Mouse (Mus musculus) kidney, adult 2 months (tissue): ENCODE data around the gene Actc1.

Experiments
- CTCF ChIP-seq: fragments of 200-500 bp; conservative IDR thresholded peaks from 2 replicates; pipeline ENCODE4 v1.5.1; 2011; ENCODE audit warnings: low read depth, mild to moderate bottlenecking, control low read depth, low read length, moderate library complexity, mixed read lengths; ENCODE audit not compliant: insufficient read depth, insufficient read length
- POLR2A ChIP-seq: fragments of 200-500 bp; IDR thresholded peaks from one replicate; pipeline ENCODE4 v1.6.1; 2011; ENCODE audit warnings: low read depth, low read length, control low read depth

DNA sequence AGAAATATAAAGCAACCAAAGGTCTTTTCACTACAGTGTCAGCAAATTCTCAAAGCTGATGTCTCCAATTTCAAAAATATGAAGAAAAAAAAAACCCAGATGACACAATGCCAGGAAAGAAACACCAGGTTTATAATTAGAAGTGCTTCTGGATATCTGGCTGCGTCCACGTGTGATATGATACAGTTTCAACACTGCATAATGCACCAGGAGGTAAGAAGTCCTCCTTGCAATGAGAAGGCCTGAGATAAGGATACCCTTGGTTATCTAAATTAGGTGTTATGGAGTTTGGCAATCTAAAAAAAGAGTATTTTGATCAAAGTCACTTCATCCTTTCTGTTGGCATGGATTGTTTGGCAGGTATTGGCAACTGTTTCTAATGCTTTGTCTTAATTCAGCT, 18.5 kb upstream of the Actc1 start:
- TF ChIP-seq CTCF = no peak
- TF ChIP-seq POLR2A = no peak
